Mouse (Mus musculus): ENCODE data around the gene Pin1rt1. TPM values are rescaled to one million over a fixed set of nuclear protein-coding genes. Genes with fewer than 3 reads are reported as not detected.
A peak's percentile ranks its signal among the peaks of the same experiment; 100 is the strongest.

Pin1rt1 gene
- polyA plus RNA-seq, 2 experiments: 0.32 TPM; not detected in 1

DNA sequence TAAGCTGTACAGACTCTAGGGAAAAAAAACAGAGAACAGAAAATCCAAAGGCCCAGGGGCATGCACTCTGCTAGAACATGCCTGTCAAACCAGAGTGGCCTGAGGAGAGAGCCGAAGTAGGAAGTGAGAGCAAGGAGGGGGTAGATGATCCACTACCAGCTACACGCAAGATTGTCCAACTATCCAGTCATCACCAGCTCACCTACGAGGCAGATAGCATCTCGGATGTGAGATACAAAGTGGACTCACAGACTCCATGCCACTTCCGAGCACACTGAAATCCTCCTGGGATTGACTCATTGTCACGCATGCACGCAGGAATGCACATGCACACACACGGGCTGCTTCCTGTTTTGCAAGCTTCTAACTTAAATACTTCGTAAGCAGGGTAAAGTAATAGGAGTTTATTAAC lies 15.9 kb upstream of the Pin1rt1 start:
- no peaks in the 10 kb centered on the region for H3K9me3 ChIP-seq (ENCODE audit: control insufficient read depth, low read length)
- H3K4me1 ChIP-seq (ENCODE audit: control insufficient read depth, insufficient read depth, low read length): no peaks in the 10 kb centered on the region
- H3K4me3 ChIP-seq (replicated peaks; ENCODE audit: low read length): no peak overlapping the region
- ATAC-seq (ENCODE audit: low FRiP score, low read depth): no peak
- 71% methylated on average over 9 of the region's 9 CpGs for WGBS
- H3K27me3 ChIP-seq (ENCODE audit: control insufficient read depth, insufficient read depth, low read length): no peaks in the 10 kb centered on the region
- no peak overlapping the region for H3K27ac ChIP-seq (replicated peaks; ENCODE audit: low read depth, low read length)
- no peak overlapping the region for H3K4me2 ChIP-seq (replicated peaks; ENCODE audit: low read depth, low read length, severe bottlenecking)
- no peak overlapping the region for H3K9ac ChIP-seq (ENCODE audit: low read depth, low read length, severe bottlenecking)
- no peak for DNase-seq (ENCODE audit: low spot score)
- TF ChIP-seq POLR2A (IDR thresholded peaks at IDR 0.05; ENCODE audit: borderline replicate concordance, extremely low read depth, insufficient read depth, insufficient read length): no peak
- no peaks in the 10 kb centered on the region for H3K36me3 ChIP-seq (ENCODE audit: control insufficient read depth, insufficient read depth, low read length)

DNA sequence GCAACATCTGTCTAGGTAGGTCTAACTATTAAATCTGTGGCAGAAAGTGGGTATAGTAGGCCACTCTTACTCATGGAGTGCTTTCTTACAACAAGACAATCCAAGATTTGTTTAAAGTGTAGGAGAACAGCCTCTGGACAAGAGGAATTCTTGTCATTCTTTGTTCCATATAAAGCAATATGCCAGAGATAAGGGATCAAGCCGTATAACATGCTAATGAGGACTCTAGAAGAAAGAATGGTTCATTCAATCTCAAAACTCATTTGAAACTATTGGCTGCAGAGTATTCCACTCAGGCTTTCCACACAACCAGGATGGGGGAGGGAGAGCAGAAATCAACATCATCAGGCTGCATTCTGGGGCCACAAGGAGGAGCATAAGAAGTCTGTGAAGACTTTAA lies 11.2 kb upstream of the Pin1rt1 start:
- no peaks in the 10 kb centered on the region for H3K27me3 ChIP-seq (ENCODE audit: control insufficient read depth, insufficient read depth, low read length)
- H3K27ac ChIP-seq (replicated peaks; ENCODE audit: low read depth, low read length): no peak overlapping the region
- no peaks in the 10 kb centered on the region for H3K4me1 ChIP-seq (ENCODE audit: control insufficient read depth, insufficient read depth, low read length)
- no peak overlapping the region for H3K4me2 ChIP-seq (replicated peaks; ENCODE audit: low read depth, low read length, severe bottlenecking)
- H3K4me3 ChIP-seq (replicated peaks; ENCODE audit: low read length): no peak overlapping the region
- no peaks in the 10 kb centered on the region for H3K36me3 ChIP-seq (ENCODE audit: control insufficient read depth, insufficient read depth, low read length)
- DNase-seq (ENCODE audit: low spot score): no peak
- no peaks in the 10 kb centered on the region for H3K9me3 ChIP-seq (ENCODE audit: control insufficient read depth, low read length)
- 72% methylated on average over 1 of the region's 1 CpGs for WGBS
- TF ChIP-seq POLR2A (IDR thresholded peaks at IDR 0.05; ENCODE audit: borderline replicate concordance, extremely low read depth, insufficient read depth, insufficient read length): no peak
- H3K9ac ChIP-seq (ENCODE audit: low read depth, low read length, severe bottlenecking): no peak overlapping the region
- ATAC-seq (ENCODE audit: low FRiP score, low read depth): no peak

DNA sequence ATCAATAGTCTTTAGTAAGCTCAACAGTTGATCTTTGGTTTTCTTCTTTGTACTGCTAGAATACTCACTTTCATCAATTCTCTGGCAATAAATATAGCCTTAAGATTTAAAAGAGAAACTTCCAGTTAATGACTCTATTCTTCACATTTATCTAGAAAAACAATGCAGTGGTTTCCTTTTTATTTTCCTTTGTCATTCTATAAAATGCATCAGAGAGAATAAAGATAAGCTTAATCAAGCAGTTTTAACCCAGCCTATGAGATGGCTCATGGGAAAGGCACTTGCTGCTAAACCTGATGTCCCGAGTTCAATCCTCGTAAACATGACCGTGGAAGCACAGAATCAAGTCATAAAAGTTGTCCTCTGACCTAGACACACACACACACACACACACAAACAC lies 5.8 kb upstream of the Pin1rt1 start:
- ATAC-seq (ENCODE audit: low FRiP score, low read depth): no peak
- TF ChIP-seq POLR2A (IDR thresholded peaks at IDR 0.05; ENCODE audit: borderline replicate concordance, extremely low read depth, insufficient read depth, insufficient read length): no peak
- Histone ChIP-seq H3K4me1 (ENCODE audit: control insufficient read depth, insufficient read depth, low read length) (no peaks in the 10 kb centered on the region; the same call in 1 of the 2 replicates), H3K27ac (replicated peaks; ENCODE audit: low read depth, low read length) (no peak overlapping the region), H3K36me3 (ENCODE audit: control insufficient read depth, insufficient read depth, low read length) (no peaks in the 10 kb centered on the region), H3K27me3 (ENCODE audit: control insufficient read depth, insufficient read depth, low read length) (no peaks in the 10 kb centered on the region), H3K9me3 (ENCODE audit: control insufficient read depth, low read length) (no peaks in the 10 kb centered on the region), H3K9ac (ENCODE audit: low read depth, low read length, severe bottlenecking) (no peak overlapping the region), H3K4me2 (replicated peaks; ENCODE audit: low read depth, low read length, severe bottlenecking) (no peak overlapping the region), H3K4me3 (replicated peaks; ENCODE audit: low read length) (no peak overlapping the region)
- no peak for DNase-seq (ENCODE audit: low spot score)
- WGBS: 26% methylated on average over 3 of the region's 3 CpGs

DNA sequence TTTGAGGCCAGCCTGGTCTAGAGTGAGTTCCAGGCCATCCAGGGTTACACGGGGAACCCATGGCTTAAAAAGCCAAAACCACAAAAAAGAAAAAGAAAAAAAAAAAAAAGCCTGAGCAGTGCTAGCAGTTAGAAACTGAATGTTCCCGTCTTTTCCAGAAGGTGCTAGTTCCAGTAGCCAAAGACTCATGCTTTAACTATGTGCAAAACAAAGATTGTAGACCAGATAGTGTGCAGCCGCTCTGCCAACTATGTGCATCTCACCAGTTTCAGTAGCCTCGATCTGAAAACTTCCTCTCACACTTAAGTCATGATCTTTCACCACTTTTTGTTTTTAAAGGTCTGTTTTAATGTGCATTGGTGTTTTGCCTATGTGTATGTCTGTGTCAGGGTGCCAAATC lies 1.6 kb upstream of the Pin1rt1 start:
- Histone ChIP-seq H3K27ac (replicated peaks; ENCODE audit: low read depth, low read length) (no peak overlapping the region), H3K9me3 (ENCODE audit: control insufficient read depth, low read length) (no peaks in the 10 kb centered on the region), H3K4me3 (replicated peaks; ENCODE audit: low read length) (no peak overlapping the region), H3K4me2 (replicated peaks; ENCODE audit: low read depth, low read length, severe bottlenecking) (no peak overlapping the region), H3K36me3 (ENCODE audit: control insufficient read depth, insufficient read depth, low read length) (no peaks in the 10 kb centered on the region), H3K4me1 (ENCODE audit: control insufficient read depth, insufficient read depth, low read length) (no peaks in the 10 kb centered on the region; the same call in none of the 2 replicates), H3K9ac (ENCODE audit: low read depth, low read length, severe bottlenecking) (no peak overlapping the region), H3K27me3 (ENCODE audit: control insufficient read depth, insufficient read depth, low read length) (no peaks in the 10 kb centered on the region)
- TF ChIP-seq POLR2A (IDR thresholded peaks at IDR 0.05; ENCODE audit: borderline replicate concordance, extremely low read depth, insufficient read depth, insufficient read length): no peak
- no peak for DNase-seq (ENCODE audit: low spot score)
- WGBS: 88% methylated on average over 4 of the region's 4 CpGs
- ATAC-seq (ENCODE audit: low FRiP score, low read depth): no peak

DNA sequence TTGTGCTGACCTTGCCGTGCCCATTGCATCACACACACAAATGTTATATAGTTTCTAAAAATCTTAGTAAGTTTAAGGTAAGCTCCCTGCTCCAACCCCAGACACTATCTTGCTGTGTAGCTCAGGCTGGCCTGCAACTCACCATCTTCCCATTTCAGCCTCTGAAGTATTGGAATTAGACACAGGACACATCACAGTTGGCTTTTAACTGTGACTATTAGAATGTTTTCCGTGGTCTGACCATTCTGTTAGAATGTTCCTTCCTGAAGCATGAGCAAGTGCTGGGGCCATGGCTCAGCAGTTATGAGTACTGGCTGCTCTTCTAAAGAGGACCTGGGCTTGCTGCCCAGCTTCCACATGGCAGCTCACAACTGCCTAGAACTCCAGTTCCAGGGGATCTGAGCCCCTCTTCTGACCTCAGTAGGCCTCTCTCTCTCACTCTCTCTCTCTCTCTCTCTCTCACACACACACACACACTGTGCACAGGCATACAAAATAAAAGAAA lies 1.1 kb upstream of the Pin1rt1 start:
- DNase-seq (ENCODE audit: low spot score): no peak
- Histone ChIP-seq H3K27me3 (ENCODE audit: control insufficient read depth, insufficient read depth, low read length) (no peaks in the 10 kb centered on the region), H3K27ac (replicated peaks; ENCODE audit: low read depth, low read length) (no peak overlapping the region), H3K4me3 (replicated peaks; ENCODE audit: low read length) (no peak overlapping the region), H3K9me3 (ENCODE audit: control insufficient read depth, low read length) (no peaks in the 10 kb centered on the region), H3K9ac (ENCODE audit: low read depth, low read length, severe bottlenecking) (no peak overlapping the region), H3K36me3 (ENCODE audit: control insufficient read depth, insufficient read depth, low read length) (no peaks in the 10 kb centered on the region), H3K4me1 (ENCODE audit: control insufficient read depth, insufficient read depth, low read length) (peaks cover 5% of the 10 kb centered on the region), H3K4me2 (replicated peaks; ENCODE audit: low read depth, low read length, severe bottlenecking) (no peak overlapping the region)
- ATAC-seq (ENCODE audit: low FRiP score, low read depth): no peak
- no peak for TF ChIP-seq POLR2A (IDR thresholded peaks at IDR 0.05; ENCODE audit: borderline replicate concordance, extremely low read depth, insufficient read depth, insufficient read length)
- 84% methylated on average over 2 of the region's 2 CpGs for WGBS

DNA sequence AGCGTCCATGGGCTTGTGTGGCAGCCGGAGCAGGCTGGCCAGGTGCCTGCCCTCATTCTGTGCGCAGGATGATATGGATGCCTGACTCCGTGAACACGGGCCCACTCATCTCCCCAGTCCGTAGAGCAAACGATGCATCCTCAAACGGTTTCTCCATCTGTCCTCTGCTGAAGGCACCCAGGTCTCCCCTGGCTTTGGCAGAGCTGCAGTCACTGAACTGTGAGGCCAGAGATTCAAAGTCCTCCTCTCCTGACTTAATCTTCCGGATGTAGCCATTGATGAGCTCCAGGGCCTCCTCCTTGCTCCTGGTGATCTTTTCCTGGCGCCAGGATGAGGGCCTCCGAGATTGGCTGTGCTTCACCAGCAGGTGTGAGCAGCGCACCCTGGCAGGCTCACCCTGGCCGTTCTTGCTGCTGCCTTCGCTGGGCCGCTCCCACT lies 1.9 kb downstream of the Pin1rt1 start:
- TF ChIP-seq POLR2A (IDR thresholded peaks at IDR 0.05; ENCODE audit: borderline replicate concordance, extremely low read depth, insufficient read depth, insufficient read length): no peak
- H3K9ac ChIP-seq (ENCODE audit: low read depth, low read length, severe bottlenecking): peak overlapping the region; percentile 12; the same call in 1 of the 2 replicates
- ATAC-seq (ENCODE audit: low FRiP score, low read depth) (no peak), DNase-seq (ENCODE audit: low spot score) (no peak)
- peaks cover 13% of the 10 kb centered on the region for H3K4me1 ChIP-seq (ENCODE audit: control insufficient read depth, insufficient read depth, low read length)
- WGBS: 34% methylated on average over 15 of the region's 15 CpGs
- H3K9me3 ChIP-seq (ENCODE audit: control insufficient read depth, low read length): no peaks in the 10 kb centered on the region
- H3K27me3 ChIP-seq (ENCODE audit: control insufficient read depth, insufficient read depth, low read length): no peaks in the 10 kb centered on the region
- no peak overlapping the region for H3K27ac ChIP-seq (replicated peaks; ENCODE audit: low read depth, low read length)
- no peak overlapping the region for H3K4me3 ChIP-seq (replicated peaks; ENCODE audit: low read length)
- no peaks in the 10 kb centered on the region for H3K36me3 ChIP-seq (ENCODE audit: control insufficient read depth, insufficient read depth, low read length)
- no peak overlapping the region for H3K4me2 ChIP-seq (replicated peaks; ENCODE audit: low read depth, low read length, severe bottlenecking)
